Comparison of ENCODE assay signal across 8 mouse cellular contexts in the genomic region with DNA sequence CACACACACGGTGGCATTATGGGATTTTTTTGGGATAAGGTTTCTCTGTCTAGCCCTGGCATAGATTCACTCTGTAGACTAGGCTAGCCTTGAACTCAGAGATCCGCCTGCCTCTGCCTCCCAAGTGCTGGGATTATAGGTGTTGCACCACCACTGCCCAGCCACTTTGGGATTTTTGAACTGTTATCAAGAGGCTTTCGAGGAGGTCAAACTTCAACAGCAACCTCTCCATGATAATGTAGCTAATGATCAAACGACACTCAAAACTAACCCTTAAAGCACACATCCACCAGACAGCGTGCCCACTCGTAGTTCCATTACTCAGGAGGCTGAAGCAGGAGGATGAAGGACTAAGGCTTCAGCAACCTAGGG. TPM values are rescaled to one million over a fixed set of nuclear protein-coding genes. Genes with fewer than 3 reads are reported as not detected.
DNase-seq lines count a peak whose midpoint lies in the region; ATAC-seq and TF ChIP-seq lines count a peak whose summit lies in the region.
"Had no signal": no experiment of that assay in that cellular context is flagged by ENCODE, and none has a peak within 500 bp of the region (broad histone marks: within the 10 kb centered on the region; RNA-seq: fewer than 3 reads in every experiment).

No protein-coding gene starts in this region.

- H3K36me3 ChIP-seq in intestine, postnatal 0 days (ENCODE audit: control insufficient read depth, insufficient read depth): peaks cover 26% of the 10 kb centered on the region; the same call in 1 of the 2 replicates
- H3K36me3 ChIP-seq in neural tube, embryonic 14.5 days (ENCODE audit: control insufficient read depth, insufficient read depth, low read length): peaks cover 9% of the 10 kb centered on the region

- H3K4me3 ChIP-seq in left cerebral cortex, adult 2 months: no peak overlapping the region
- H3K4me3 ChIP-seq in embryonic fibroblast, embryonic 13.5 days (ENCODE audit: insufficient read depth, low read length): no peak overlapping the region
- H3K4me3 ChIP-seq in intestine, postnatal 0 days (ENCODE audit: low read depth, low read length): peak overlapping the region; percentile 64
- no peak overlapping the region for H3K4me3 ChIP-seq in neural tube, embryonic 14.5 days (ENCODE audit: low read depth, low read length)

- TF ChIP-seq POLR2A in embryonic fibroblast, embryonic 13.5 days (IDR thresholded peaks at IDR 0.05; ENCODE audit: low read depth, low read length): no peak

- 41% methylated on average over 6 of the region's 6 CpGs for WGBS in intestine, postnatal 0 days
- 79% methylated on average over 6 of the region's 6 CpGs for WGBS in neural tube, embryonic 14.5 days

- peak overlapping the region; percentile 77 for H3K27ac ChIP-seq in left cerebral cortex, adult 2 months
- H3K27ac ChIP-seq in embryonic fibroblast, embryonic 13.5 days (ENCODE audit: insufficient read depth, low read length): peak overlapping the region; percentile 94
- peak overlapping the region; percentile 95 for H3K27ac ChIP-seq in intestine, postnatal 0 days (ENCODE audit: low read depth, low read length)
- H3K27ac ChIP-seq in neural tube, embryonic 14.5 days (ENCODE audit: low read depth, low read length): no peak overlapping the region

- peak; percentile 2 for ATAC-seq in intestine, postnatal 0 days
- no peak for ATAC-seq in neural tube, embryonic 14.5 days (ENCODE audit: low read depth)

- no peak for DNase-seq in left cerebral cortex, adult 2 months (ENCODE audit: extremely low spot score in 1 of 2, low spot score in 2 of 2)
- DNase-seq in left cerebral cortex, adult 11 months (ENCODE audit: low spot score): no peak
- no peak for DNase-seq in right cerebral cortex, postnatal 4 days
- DNase-seq in thymus, postnatal 0 days (ENCODE audit: low spot score): no peak

- H3K9me3 ChIP-seq in intestine, postnatal 0 days (ENCODE audit: control insufficient read depth): no peaks in the 10 kb centered on the region
- no peaks in the 10 kb centered on the region for H3K9me3 ChIP-seq in neural tube, embryonic 14.5 days (ENCODE audit: control insufficient read depth, low read length)

- no peak for TF ChIP-seq CTCF in left cerebral cortex, adult 2 months (IDR thresholded peaks at IDR 0.05)
- TF ChIP-seq CTCF in embryonic fibroblast, embryonic 13.5 days (IDR thresholded peaks at IDR 0.05; ENCODE audit: borderline replicate concordance, insufficient read depth, low read length): no peak
- TF ChIP-seq CTCF in intestine, postnatal 0 days (IDR thresholded peaks at IDR 0.05; ENCODE audit: low read depth): no peak

- H3K9ac ChIP-seq in intestine, postnatal 0 days (ENCODE audit: low read depth, low read length): no peak overlapping the region
- no peak overlapping the region for H3K9ac ChIP-seq in neural tube, embryonic 14.5 days (replicated peaks; ENCODE audit: low read depth, low read length)

- no peaks in the 10 kb centered on the region for H3K27me3 ChIP-seq in intestine, postnatal 0 days (replicated peaks; ENCODE audit: control insufficient read depth, insufficient read depth, low read length)
- no peaks in the 10 kb centered on the region for H3K27me3 ChIP-seq in neural tube, embryonic 14.5 days (ENCODE audit: control insufficient read depth, insufficient read depth, low read length)

- H3K4me1 ChIP-seq in embryonic fibroblast, embryonic 13.5 days (ENCODE audit: control insufficient read depth, insufficient read depth, low read length): peaks cover 8% of the 10 kb centered on the region
- H3K4me1 ChIP-seq in intestine, postnatal 0 days (replicated peaks; ENCODE audit: control insufficient read depth, insufficient read depth, low read length): peaks cover 14% of the 10 kb centered on the region; the same call in 1 of the 2 replicates
- peaks cover 25% of the 10 kb centered on the region for H3K4me1 ChIP-seq in neural tube, embryonic 14.5 days (ENCODE audit: control insufficient read depth, insufficient read depth, low read length)

- H3K4me2 ChIP-seq in intestine, postnatal 0 days (replicated peaks; ENCODE audit: low read depth): peak overlapping the region; percentile 95
- peak overlapping the region; percentile 66 for H3K4me2 ChIP-seq in neural tube, embryonic 14.5 days (ENCODE audit: low read depth, low read length)

- intact Hi-C loops in left cerebral cortex, adult 2 months (cut with DNase I): no loop called here

RNA-seq across cellular contexts. Expression of a gene that starts 0.5 kb away (rescaled TPM):
- total RNA-seq in left cerebral cortex, adult 2 months (2021): 1 to 10 TPM; 4.4 to 5.4 TPM
- 9.1 and 11.7 TPM in 2 replicates for polyA plus RNA-seq in embryonic fibroblast, embryonic 13.5 days (2011; ENCODE audit: insufficient read length, low read depth, missing spikeins)
- polyA plus RNA-seq in intestine, postnatal 0 days (2015; fragmentation: Nextera tagmentation; extraction: Ambion mirVana): 57.7 and 69.5 TPM in 2 replicates
- polyA plus RNA-seq in neural tube, embryonic 14.5 days (2014; fragmentation: Nextera tagmentation; extraction: Ambion mirVana): 3.9 and 4.4 TPM in 2 replicates
- polyA plus RNA-seq in thymus, postnatal 0 days (2015; fragmentation: Nextera tagmentation; extraction: Ambion mirVana): 8.9 and 9.4 TPM in 2 replicates

RNA-seq across cellular contexts. Expression of a gene that starts 6.1 kb away (rescaled TPM):
- 100 to 1,000 TPM; 734 to 769 TPM for total RNA-seq in left cerebral cortex, adult 2 months (2021)
- polyA plus RNA-seq in embryonic fibroblast, embryonic 13.5 days (2011; ENCODE audit: insufficient read length, low read depth, missing spikeins): 372 and 458 TPM in 2 replicates
- polyA plus RNA-seq in intestine, postnatal 0 days (2015; fragmentation: Nextera tagmentation; extraction: Ambion mirVana): 489 and 537 TPM in 2 replicates
- 393 and 412 TPM in 2 replicates for polyA plus RNA-seq in neural tube, embryonic 14.5 days (2014; fragmentation: Nextera tagmentation; extraction: Ambion mirVana)
- 231 and 275 TPM in 2 replicates for polyA plus RNA-seq in thymus, postnatal 0 days (2015; fragmentation: Nextera tagmentation; extraction: Ambion mirVana)

RNA-seq across cellular contexts. Expression of a gene that starts 21.3 kb away (rescaled TPM):
- total RNA-seq in left cerebral cortex, adult 2 months (2021): 100 to 1,000 TPM; 184 to 190 TPM
- 87.6 and 105 TPM in 2 replicates for polyA plus RNA-seq in embryonic fibroblast, embryonic 13.5 days (2011; ENCODE audit: insufficient read length, low read depth, missing spikeins)
- 44.8 and 45.0 TPM in 2 replicates for polyA plus RNA-seq in intestine, postnatal 0 days (2015; fragmentation: Nextera tagmentation; extraction: Ambion mirVana)
- 162 and 171 TPM in 2 replicates for polyA plus RNA-seq in neural tube, embryonic 14.5 days (2014; fragmentation: Nextera tagmentation; extraction: Ambion mirVana)
- 93.0 and 93.4 TPM in 2 replicates for polyA plus RNA-seq in thymus, postnatal 0 days (2015; fragmentation: Nextera tagmentation; extraction: Ambion mirVana)

RNA-seq across cellular contexts. Expression of a gene that starts 21.4 kb away (rescaled TPM):
- under 1 TPM; 0.63 to 0.66 TPM for total RNA-seq in left cerebral cortex, adult 2 months (2021)
- polyA plus RNA-seq in embryonic fibroblast, embryonic 13.5 days (2011; ENCODE audit: insufficient read length, low read depth, missing spikeins): 42.0 and 61.1 TPM in 2 replicates
- 45.4 and 57.4 TPM in 2 replicates for polyA plus RNA-seq in intestine, postnatal 0 days (2015; fragmentation: Nextera tagmentation; extraction: Ambion mirVana)
- 16.8 and 16.9 TPM in 2 replicates for polyA plus RNA-seq in neural tube, embryonic 14.5 days (2014; fragmentation: Nextera tagmentation; extraction: Ambion mirVana)
- polyA plus RNA-seq in thymus, postnatal 0 days (2015; fragmentation: Nextera tagmentation; extraction: Ambion mirVana): 240 and 258 TPM in 2 replicates

RNA-seq across cellular contexts. Expression of a gene that starts 28.4 kb away (rescaled TPM):
- total RNA-seq in left cerebral cortex, adult 2 months (2021): 1 to 10 TPM; 1.6 to 1.9 TPM
- not detected in 2 replicates for polyA plus RNA-seq in embryonic fibroblast, embryonic 13.5 days (2011; ENCODE audit: insufficient read length, low read depth, missing spikeins)
- polyA plus RNA-seq in intestine, postnatal 0 days (2015; fragmentation: Nextera tagmentation; extraction: Ambion mirVana): 0.21 TPM in 1 of 2 replicates, not detected in the other
- 0.67 and 0.92 TPM in 2 replicates for polyA plus RNA-seq in neural tube, embryonic 14.5 days (2014; fragmentation: Nextera tagmentation; extraction: Ambion mirVana)
- 2.4 and 3.2 TPM in 2 replicates for polyA plus RNA-seq in thymus, postnatal 0 days (2015; fragmentation: Nextera tagmentation; extraction: Ambion mirVana)
- total RNA-seq: gastrocnemius, postnatal 14 days had no signal
